Mouse (Mus musculus) left cerebral cortex, adult 18-20 months (tissue): ENCODE measurements at regions not wholly inside any gene's neighbourhood (a gene's known extent, or its start where the extent isn't known, plus 50 kb on each side); places are given as distances from the start of the nearest gene placed in this dataset.
A peak's percentile ranks its signal among the peaks of the same experiment; 100 is the strongest.

Experiments used
- DNase-seq, 2 experiments: peaks; one replicate each; pipeline ENCODE4 v3.0.0; 2021 to 2022; ENCODE audit warnings: low spot score in 2 of 2, mixed read lengths in 1 of 2

DNA sequence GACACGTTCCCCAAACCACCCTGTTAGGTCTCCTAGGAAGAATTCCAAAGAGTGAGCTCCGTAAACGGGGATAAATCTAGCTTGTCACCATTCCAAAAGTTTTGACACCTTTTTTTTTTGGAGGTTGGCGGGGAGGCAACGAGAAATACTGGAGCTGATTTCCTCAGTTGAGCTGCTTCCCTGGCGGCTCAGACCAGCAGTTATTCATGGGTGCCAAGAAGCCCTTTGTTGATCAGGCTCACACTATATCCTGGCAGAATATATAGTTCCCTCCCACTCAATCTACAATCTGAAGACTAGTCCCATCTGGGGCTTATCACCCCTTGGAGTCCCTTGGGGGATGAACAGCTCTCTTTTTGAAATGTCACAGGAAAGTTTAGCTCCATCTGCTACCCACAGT is 77.5 kb upstream of the Tiam2 start:
- DNase-seq, result peak; percentile 25 to 40

DNA sequence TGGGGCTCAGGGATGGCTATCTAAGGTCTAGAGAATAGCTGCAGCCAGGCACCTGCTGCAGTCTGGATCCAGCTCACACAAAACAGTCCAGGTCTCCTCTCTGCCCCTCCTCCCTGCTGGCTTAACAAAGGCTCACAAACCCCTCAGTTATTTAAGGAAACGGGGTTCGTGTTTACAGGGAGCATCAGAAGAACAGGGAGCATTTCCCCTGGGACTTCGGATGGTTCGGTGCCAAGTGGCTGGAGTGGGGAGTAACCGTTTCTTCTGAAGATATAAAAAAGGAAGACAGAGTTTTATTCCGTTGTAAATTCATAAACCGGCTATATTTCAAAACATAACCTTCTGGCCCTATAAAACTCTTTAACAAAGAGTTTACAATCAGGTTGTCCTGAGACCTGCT is 77.1 kb upstream of the Tiam2 start:
- no peak for DNase-seq

DNA sequence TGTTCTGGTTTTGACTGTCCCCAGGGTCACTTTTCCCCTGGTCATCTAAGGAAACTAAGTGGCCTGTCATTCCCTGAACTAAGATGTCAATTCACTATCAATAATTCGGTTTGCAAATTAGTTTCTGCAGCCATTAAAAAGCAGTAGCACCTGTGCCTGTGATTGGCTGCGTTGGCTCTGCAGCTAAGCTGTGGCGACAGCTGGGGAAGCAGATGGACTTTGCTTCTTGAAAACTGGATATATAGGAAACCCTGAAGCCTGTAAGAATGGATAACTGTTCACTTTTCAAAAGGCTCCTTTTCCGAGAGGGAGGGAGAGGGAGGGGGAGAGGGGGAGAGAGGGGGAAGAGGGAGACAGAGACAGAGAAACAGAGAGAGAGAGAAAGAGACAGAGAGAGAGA is 75.2 kb upstream of the Tiam2 start:
- DNase-seq, result peak; percentile 26 to 33

DNA sequence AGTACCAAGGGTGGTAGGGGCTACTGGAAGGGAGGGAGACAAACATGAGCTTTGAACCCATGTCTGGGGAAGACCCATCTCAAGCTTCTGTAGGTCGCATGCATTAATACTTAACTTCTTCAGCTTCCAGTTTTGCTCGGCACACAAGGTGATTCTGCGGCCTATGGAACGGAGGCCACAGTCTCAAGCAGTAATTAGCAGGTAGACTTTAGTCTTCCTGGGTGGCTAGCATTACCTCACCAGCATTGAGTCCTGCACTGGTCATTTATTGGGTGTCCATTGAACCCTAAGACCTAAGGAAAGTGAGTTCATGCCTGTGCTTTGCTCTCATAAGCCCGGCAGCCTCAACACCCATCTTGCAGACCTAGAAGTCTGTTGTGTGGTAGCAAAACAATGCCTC is 74.4 kb upstream of the Tiam2 start:
- no peak for DNase-seq

DNA sequence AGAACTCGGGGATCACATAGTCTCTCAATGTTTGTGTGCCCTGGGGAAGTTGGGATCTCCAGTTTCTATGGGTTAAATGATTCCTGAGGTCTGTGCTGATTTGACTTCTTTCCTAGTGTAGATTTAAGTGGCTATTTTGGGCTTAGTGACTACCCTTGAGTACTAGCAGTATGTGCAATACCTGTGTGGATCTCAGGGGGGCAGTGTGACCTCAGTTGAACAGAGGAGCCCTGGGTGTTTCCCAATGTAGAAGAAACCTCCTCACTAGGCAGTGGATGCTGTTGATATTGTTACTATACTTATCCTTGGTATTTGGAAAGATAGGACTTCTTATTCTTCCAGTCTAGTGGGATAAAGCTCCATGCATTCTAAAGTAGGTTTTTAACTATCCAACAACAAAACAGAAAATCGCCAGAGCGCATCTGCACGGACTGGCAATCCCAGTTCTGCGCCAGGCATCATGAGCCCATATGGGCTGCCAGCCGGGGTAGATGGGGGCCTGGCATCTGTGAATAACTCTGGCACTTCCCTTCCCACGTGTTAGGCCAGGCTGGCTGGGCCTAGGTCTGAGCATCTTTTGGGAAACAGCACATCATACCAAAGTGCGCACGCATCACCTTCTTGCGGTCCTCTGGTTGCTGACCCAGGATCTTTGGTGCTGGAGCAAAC is 72.7 kb upstream of the Tiam2 start:
- peak; percentile 66 to 77 for DNase-seq

DNA sequence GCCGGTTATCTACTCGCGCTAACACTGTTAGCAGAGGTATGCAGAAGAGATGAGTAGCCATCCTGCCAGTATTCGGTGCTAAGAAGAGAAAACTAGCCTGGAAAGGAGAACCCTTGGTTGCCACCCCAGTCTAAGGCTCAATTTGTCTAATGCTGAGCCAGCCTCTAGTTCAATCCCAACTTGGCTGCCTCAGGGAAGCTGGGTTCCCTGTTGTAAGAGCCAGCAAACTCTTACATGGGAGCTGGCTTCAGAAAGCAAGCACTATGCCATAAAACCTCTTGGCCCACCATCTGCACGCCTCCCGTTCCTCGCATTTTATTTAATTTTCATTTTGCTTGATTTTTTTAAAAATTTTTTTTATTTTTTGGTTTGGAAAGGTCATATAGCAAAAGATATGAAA is 69.6 kb upstream of the Tiam2 start:
- no peak for DNase-seq

DNA sequence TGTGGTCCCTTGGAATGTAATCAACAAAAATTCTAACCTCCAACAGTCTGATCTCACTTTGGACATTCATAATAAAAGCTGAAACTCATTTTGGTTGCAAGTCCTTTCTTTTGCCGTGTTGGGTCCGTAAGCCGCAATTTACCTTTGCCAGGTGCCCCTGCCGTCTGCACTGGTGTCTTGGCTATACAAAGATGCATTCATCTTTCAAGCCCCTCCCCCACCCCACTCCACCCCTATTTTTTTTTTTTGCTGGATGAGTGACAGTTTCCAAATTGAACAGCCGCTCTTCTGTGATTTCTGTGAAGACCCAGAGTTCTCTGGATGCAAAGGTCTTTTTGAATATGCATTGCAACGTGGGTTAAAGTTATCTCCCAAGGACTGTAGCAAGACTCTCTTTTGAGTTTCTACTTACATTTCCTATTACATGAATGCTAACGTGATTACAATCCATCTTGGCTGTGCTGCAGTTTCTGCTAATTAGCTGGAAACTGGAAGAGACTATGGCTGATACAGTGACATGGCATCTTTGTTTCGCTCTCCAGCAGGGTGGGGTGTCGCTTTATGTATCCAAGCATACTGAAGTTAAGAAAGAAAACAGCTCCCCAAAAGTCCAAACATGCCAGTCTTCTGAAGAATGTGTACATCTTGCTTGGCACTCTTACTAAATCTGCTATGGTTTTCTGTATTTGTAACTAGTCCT is 67.4 kb upstream of the Tiam2 start:
- no peak for DNase-seq

DNA sequence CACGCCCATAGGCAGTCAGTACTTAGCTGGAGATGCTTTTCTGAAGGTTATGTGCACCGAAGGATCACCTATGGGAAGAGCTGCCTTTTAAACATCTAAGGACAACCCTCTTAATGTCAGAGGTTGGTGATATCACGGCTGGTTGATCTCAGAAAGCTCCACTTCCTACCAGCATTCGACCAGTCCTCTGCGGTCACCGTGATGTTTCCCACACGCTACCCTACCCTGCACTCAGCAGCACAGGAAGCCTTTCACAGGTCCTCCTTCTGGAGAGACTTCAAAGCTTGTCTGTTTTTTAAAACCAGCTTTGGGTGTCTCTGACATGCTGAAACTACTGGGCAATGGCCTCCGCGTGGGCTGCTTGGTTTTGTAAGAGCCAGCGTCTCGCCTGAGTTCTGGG is 65.6 kb upstream of the Tiam2 start:
- no peak for DNase-seq

DNA sequence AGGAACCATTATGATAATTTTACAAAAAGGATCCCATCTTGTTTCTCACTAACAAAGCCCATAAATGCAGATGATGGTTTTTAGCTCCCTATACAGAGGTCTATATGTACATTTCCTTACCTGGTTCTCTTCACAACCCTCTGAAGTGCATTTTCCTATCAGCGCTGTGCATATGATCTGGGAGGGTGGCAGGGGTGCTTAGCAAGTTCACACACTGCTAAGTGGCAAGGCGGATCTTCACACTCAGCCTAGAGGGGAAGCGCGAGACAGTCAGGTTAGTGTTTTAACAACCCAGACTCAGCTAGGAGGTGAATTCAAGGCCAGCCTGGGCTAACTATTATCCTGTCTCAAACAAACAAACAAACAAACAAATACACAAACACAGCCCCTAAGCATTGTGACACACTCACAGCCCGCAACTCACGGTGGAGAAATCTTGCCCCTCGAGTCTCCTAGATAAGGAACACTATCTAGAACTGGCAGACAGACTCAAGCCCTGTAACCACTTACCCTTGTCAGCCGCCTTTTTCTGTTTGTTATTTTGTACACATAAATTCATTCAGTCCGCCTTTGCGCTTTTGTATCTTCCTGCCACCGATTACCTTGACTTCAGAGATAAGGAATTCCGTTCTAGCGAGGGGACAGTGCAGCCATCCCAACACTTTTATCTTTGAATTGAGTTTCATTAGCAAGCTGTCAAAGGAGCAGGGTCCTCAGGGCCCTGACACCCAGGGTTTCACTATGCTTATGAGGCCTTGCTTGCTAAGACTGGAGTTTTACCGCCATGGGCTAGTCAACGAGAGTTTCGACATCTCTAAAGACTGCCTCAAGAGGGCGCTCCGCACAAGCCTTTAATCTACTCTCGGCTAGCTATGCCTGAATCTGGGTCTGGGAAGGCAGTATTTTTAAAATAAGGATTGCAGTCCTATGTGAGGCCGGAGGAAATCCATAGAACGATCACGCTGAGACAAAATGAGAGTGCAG is 53.0 kb upstream of the Tiam2 start:
- DNase-seq, result peak; percentile 82 to 88

DNA sequence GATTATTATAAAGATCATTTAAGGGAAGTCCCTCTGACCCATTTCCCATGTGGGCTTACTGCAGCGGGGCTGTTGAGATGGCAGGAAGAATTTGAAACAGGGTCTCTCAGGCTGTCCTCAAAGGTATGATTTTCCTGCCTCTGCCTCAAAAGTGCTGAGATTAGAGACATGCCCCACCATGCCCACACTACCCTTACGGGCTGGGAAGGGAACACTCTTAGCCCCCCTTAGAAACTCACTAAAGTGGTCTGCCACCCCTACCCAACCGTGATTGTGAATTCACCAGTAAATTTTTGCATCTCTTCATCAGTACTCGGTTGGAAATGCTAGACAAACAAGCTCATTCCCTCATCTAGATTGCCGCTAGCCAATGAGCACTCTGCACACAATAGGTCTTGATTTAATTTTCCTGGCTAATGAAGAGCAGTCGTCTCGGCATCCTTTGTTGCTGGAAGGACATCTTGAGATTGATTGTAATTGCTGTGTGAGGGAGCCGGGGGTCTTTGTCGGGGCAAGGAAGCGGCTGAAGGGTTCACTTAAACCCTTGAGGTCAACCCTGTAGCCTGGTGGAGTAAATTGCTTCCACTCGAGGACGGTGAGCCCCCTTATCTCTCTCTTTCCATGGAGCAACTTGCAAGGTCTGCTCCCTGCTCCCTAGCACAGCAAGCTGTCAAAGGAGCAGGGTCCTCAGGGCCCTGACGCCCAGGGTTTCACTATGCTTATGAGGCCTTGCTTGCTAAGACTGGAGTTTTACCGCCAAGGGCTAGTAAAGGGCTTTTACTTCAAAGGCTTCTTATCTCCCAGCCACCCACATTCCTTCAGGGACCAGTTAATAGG is 51.7 kb upstream of the Tiam2 start:
- no peak for DNase-seq
